Mouse (Mus musculus): Measurements from ENCODE around the gene Atp8b3.

- TF ChIP-seq CTCF (IDR thresholded peaks at IDR 0.05; ENCODE audit: borderline replicate concordance, extremely low read depth, insufficient read depth, insufficient read length), result no peak
- TF ChIP-seq POLR2A (IDR thresholded peaks at IDR 0.05; ENCODE audit: borderline replicate concordance, extremely low read depth, insufficient read depth, insufficient read length, poor library complexity, severe bottlenecking), result no peak
These were observed 20.5 kb upstream of the Atp8b3 start for GRCm38 (mm10) chr10:80559431-80559830.

Data from brain, embryonic 14.5 days (tissue).